Mouse (Mus musculus): ENCODE results near the gene Cplx3. TPM values are rescaled to one million over a fixed set of nuclear protein-coding genes. Genes with fewer than 3 reads are reported as not detected.

The Cplx3 gene
- polyA plus RNA-seq, 1 experiment from 2014 or later, result not detected

GRCm38 (mm10) chr9:57600620-57601352 is 5.3 kb downstream of the Cplx3 start:
- no peak for ATAC-seq (ENCODE audit: insufficient read depth)
- no peaks in the 10 kb centered on the region for H3K4me1 ChIP-seq (ENCODE audit: insufficient read depth)

GRCm38 (mm10) chr9:57598851-57599563 is 7.1 kb downstream of the Cplx3 start:
- Histone ChIP-seq H3K9me3 (ENCODE audit: low read depth, low read length) (no peaks in the 10 kb centered on the region), H3K36me3 (ENCODE audit: insufficient read depth) (peaks cover 10% of the 10 kb centered on the region), H3K4me1 (ENCODE audit: insufficient read depth) (no peaks in the 10 kb centered on the region), H3K4me2 (no peak overlapping the region), H3K27ac (ENCODE audit: low read depth) (no peak overlapping the region), H3K9ac (no peak overlapping the region), H3K27me3 (ENCODE audit: insufficient read depth, low read length) (no peaks in the 10 kb centered on the region), H3K4me3 (ENCODE audit: low read depth, low read length) (no peak overlapping the region)
- DNase-seq, result no peak
- WGBS, result 51% methylated on average over 8 of the region's 8 CpGs
- ATAC-seq (ENCODE audit: insufficient read depth), result no peak
- TF ChIP-seq CTCF (IDR thresholded peaks at IDR 0.05; ENCODE audit: low read depth), result no peak

More at GRCm38 (mm10) chr9:57600620-57601352, 5.3 kb downstream of the Cplx3 start:
- peak; percentile 39 for DNase-seq
- Histone ChIP-seq H3K4me2 (no peak overlapping the region), H3K9ac (no peak overlapping the region), H3K4me3 (ENCODE audit: low read depth, low read length) (no peak overlapping the region), H3K36me3 (ENCODE audit: insufficient read depth) (no peaks in the 10 kb centered on the region), H3K27me3 (ENCODE audit: insufficient read depth, low read length) (no peaks in the 10 kb centered on the region), H3K9me3 (ENCODE audit: low read depth, low read length) (no peaks in the 10 kb centered on the region), H3K27ac (ENCODE audit: low read depth) (no peak overlapping the region)
- no peak for TF ChIP-seq CTCF (IDR thresholded peaks at IDR 0.05; ENCODE audit: low read depth)
- 4% methylated on average over 3 of the region's 3 CpGs for WGBS

- DNase-seq (no peak), ATAC-seq (ENCODE audit: insufficient read depth) (no peak; the same call in 1 of the 2 replicates)
- no peak overlapping the region for H3K4me2 ChIP-seq
- no peak for TF ChIP-seq CTCF (IDR thresholded peaks at IDR 0.05; ENCODE audit: low read depth)
- no peak overlapping the region for H3K27ac ChIP-seq (ENCODE audit: low read depth)
- H3K27me3 ChIP-seq (ENCODE audit: insufficient read depth, low read length), result no peaks in the 10 kb centered on the region
- H3K9me3 ChIP-seq (ENCODE audit: low read depth, low read length), result no peaks in the 10 kb centered on the region
- no peaks in the 10 kb centered on the region for H3K4me1 ChIP-seq (ENCODE audit: insufficient read depth)
- H3K36me3 ChIP-seq (ENCODE audit: insufficient read depth), result peaks cover 20% of the 10 kb centered on the region
- H3K9ac ChIP-seq, result no peak overlapping the region
- H3K4me3 ChIP-seq (ENCODE audit: low read depth, low read length), result no peak overlapping the region
- whole genome bisulfite sequencing, result 14% methylated on average over 4 of the region's 4 CpGs
These were observed 8.1 kb downstream of the Cplx3 start for GRCm38 (mm10) chr9:57597929-57598382.

- Histone ChIP-seq H3K36me3 (ENCODE audit: insufficient read depth) (peaks cover 23% of the 10 kb centered on the region), H3K4me1 (ENCODE audit: insufficient read depth) (no peaks in the 10 kb centered on the region), H3K9me3 (ENCODE audit: low read depth, low read length) (no peaks in the 10 kb centered on the region), H3K27me3 (ENCODE audit: insufficient read depth, low read length) (no peaks in the 10 kb centered on the region), H3K9ac (no peak overlapping the region), H3K4me2 (no peak overlapping the region), H3K27ac (ENCODE audit: low read depth) (no peak overlapping the region), H3K4me3 (ENCODE audit: low read depth, low read length) (no peak overlapping the region)
- no peak for ATAC-seq (ENCODE audit: insufficient read depth)
- 76% methylated on average over 8 of the region's 8 CpGs for WGBS
- DNase-seq, result no peak
- TF ChIP-seq CTCF (IDR thresholded peaks at IDR 0.05; ENCODE audit: low read depth), result no peak
These were observed 8.8 kb downstream of the Cplx3 start for GRCm38 (mm10) chr9:57597265-57597664.

- no peak for ATAC-seq (ENCODE audit: insufficient read depth)
- Histone ChIP-seq H3K4me2 (no peak overlapping the region), H3K36me3 (ENCODE audit: insufficient read depth) (peaks cover 23% of the 10 kb centered on the region), H3K4me3 (ENCODE audit: low read depth, low read length) (no peak overlapping the region), H3K9me3 (ENCODE audit: low read depth, low read length) (no peaks in the 10 kb centered on the region), H3K27me3 (ENCODE audit: insufficient read depth, low read length) (no peaks in the 10 kb centered on the region), H3K27ac (ENCODE audit: low read depth) (no peak overlapping the region), H3K9ac (no peak overlapping the region), H3K4me1 (ENCODE audit: insufficient read depth) (no peaks in the 10 kb centered on the region)
- 62% methylated on average over 9 of the region's 9 CpGs for WGBS
- no peak for DNase-seq
- TF ChIP-seq CTCF (IDR thresholded peaks at IDR 0.05; ENCODE audit: low read depth), result no peak
These were observed 11.9 kb downstream of the Cplx3 start for GRCm38 (mm10) chr9:57594174-57594509.

GRCm38 (mm10) chr9:57593454-57594173 is 12.5 kb downstream of the Cplx3 start:
- H3K27ac ChIP-seq (ENCODE audit: low read depth), result no peak overlapping the region
- no peaks in the 10 kb centered on the region for H3K27me3 ChIP-seq (ENCODE audit: insufficient read depth, low read length)
- H3K9ac ChIP-seq, result no peak overlapping the region
- H3K9me3 ChIP-seq (ENCODE audit: low read depth, low read length), result no peaks in the 10 kb centered on the region
- ATAC-seq (ENCODE audit: insufficient read depth) (no peak), DNase-seq (no peak)
- no peaks in the 10 kb centered on the region for H3K4me1 ChIP-seq (ENCODE audit: insufficient read depth)
- H3K4me3 ChIP-seq (ENCODE audit: low read depth, low read length), result no peak overlapping the region
- 49% methylated on average over 12 of the region's 12 CpGs for WGBS
- H3K4me2 ChIP-seq, result no peak overlapping the region
- H3K36me3 ChIP-seq (ENCODE audit: insufficient read depth), result peaks cover 23% of the 10 kb centered on the region
- no peak for TF ChIP-seq CTCF (IDR thresholded peaks at IDR 0.05; ENCODE audit: low read depth)

GRCm38 (mm10) chr9:57590726-57591125 is 15.4 kb downstream of the Cplx3 start:
- Histone ChIP-seq H3K27ac (ENCODE audit: low read depth) (no peak overlapping the region), H3K4me1 (ENCODE audit: insufficient read depth) (no peaks in the 10 kb centered on the region), H3K9ac (no peak overlapping the region), H3K4me3 (ENCODE audit: low read depth, low read length) (no peak overlapping the region), H3K27me3 (ENCODE audit: insufficient read depth, low read length) (no peaks in the 10 kb centered on the region), H3K36me3 (ENCODE audit: insufficient read depth) (peaks cover 44% of the 10 kb centered on the region), H3K4me2 (no peak overlapping the region), H3K9me3 (ENCODE audit: low read depth, low read length) (no peaks in the 10 kb centered on the region)
- ATAC-seq (ENCODE audit: insufficient read depth) (no peak), DNase-seq (no peak)
- TF ChIP-seq CTCF (IDR thresholded peaks at IDR 0.05; ENCODE audit: low read depth), result peak; percentile 36
- 39% methylated on average over 5 of the region's 5 CpGs for WGBS
